Mouse (Mus musculus): ENCODE data around the gene Pcbp1. TPM values are rescaled to one million over a fixed set of nuclear protein-coding genes. Genes with fewer than 3 reads are reported as not detected.

Pcbp1 gene
- polyA plus RNA-seq, 1 experiment from 2014 or later = 405 TPM

DNA sequence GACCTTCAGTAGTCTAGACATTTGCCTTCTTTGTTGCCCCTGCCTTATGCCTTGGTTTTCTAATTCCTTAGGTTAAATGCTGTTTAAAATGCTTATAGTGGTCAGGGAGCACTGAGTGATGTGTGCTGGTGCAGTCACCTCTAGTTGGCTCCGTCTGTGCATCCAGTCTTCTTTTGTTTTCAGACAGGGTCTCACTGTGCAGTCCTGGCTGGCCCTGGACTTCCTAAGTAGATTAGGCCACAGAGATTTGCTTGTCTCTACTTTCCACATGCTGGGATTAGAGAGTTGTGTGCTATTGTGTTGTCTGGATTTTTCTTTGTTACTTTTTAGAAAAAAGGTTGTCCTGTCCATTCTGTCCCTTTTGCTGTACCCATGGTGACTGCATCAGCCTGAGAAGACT, 24.5 kb upstream of the Pcbp1 start:
- ATAC-seq (replicated peaks; ENCODE audit: low FRiP score, low TSS enrichment, low read depth) (no peak), DNase-seq (ENCODE audit: low spot score) (no peak)
- Histone ChIP-seq H3K9me3 (ENCODE audit: control insufficient read depth, low read length) (no peaks in the 10 kb centered on the region), H3K4me2 (ENCODE audit: low read length) (no peak overlapping the region), H3K36me3 (ENCODE audit: control insufficient read depth, insufficient read depth, low read length) (peaks cover 57% of the 10 kb centered on the region), H3K27ac (ENCODE audit: low read depth) (no peak overlapping the region), H3K4me3 (ENCODE audit: low read depth, low read length) (no peak overlapping the region), H3K4me1 (replicated peaks; ENCODE audit: control insufficient read depth, insufficient read depth, low read length) (peaks cover 5% of the 10 kb centered on the region; the same call in 1 of the 2 replicates), H3K9ac (ENCODE audit: low read length) (no peak overlapping the region), H3K27me3 (replicated peaks; ENCODE audit: control insufficient read depth, insufficient read depth, low read length) (no peaks in the 10 kb centered on the region)
- 89% methylated on average over 1 of the region's 1 CpGs for WGBS

DNA sequence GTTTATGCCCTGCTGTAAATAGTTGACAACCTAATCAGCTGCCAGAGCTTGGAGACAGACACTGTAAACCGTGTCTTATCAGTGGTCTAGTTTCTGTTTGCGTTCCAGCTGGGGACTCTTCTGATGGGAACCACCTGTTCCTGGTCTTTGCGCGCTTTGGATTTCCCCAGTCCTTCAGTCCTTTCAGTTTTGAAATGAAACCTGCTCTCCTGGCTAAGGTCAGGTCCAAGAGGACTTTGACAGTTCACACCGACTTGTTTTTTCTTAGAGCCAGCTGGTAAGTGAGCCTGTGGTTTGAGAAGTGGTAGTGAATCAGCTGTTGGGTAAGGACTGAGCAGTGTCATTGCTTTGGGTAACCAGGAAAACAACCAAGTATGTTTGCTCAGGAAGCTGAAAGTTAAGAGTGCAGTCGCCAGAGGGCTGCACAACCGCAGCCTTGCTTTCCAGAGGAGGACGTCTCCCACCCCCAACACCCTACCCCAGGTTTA, 21.8 kb upstream of the Pcbp1 start:
- H3K4me2 ChIP-seq (ENCODE audit: low read length) = no peak overlapping the region
- H3K27me3 ChIP-seq (replicated peaks; ENCODE audit: control insufficient read depth, insufficient read depth, low read length) = no peaks in the 10 kb centered on the region
- H3K9ac ChIP-seq (ENCODE audit: low read length) = no peak overlapping the region
- peak overlapping the region; percentile 43; the same call in 1 of the 2 replicates for H3K27ac ChIP-seq (ENCODE audit: low read depth)
- no peaks in the 10 kb centered on the region for H3K9me3 ChIP-seq (ENCODE audit: control insufficient read depth, low read length)
- peaks cover 51% of the 10 kb centered on the region for H3K36me3 ChIP-seq (ENCODE audit: control insufficient read depth, insufficient read depth, low read length)
- ATAC-seq (replicated peaks; ENCODE audit: low FRiP score, low TSS enrichment, low read depth) = no peak
- DNase-seq (ENCODE audit: low spot score) = peak; percentile 64
- H3K4me1 ChIP-seq (replicated peaks; ENCODE audit: control insufficient read depth, insufficient read depth, low read length) = peaks cover 5% of the 10 kb centered on the region; the same call in 1 of the 2 replicates
- 43% methylated on average over 8 of the region's 8 CpGs for WGBS
- H3K4me3 ChIP-seq (ENCODE audit: low read depth, low read length) = no peak overlapping the region

DNA sequence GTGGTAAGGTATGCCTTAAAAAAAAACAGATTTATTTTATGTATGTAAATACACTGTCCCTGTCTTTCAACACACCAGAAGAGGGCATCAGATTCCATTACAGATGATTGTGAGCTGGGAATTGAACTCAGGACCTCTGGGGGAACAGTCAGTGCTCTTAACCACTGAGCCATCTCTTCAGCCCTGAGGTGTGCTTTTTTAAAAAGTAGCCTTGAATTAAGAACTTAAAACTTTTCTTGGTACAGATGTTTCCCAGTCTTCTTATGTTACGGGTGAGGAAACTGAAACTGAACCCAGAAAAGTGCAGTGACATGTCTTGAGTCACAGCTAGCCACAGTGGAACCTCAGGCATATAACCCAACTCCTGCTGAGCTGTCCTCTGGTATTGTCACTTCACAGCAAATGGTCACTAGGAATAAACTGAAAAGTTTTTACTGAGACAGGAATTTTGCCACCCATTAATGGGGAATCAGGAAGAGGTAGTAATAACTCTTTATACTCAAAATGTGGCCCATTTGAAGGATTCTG, 21.2 kb upstream of the Pcbp1 start:
- Histone ChIP-seq H3K4me2 (ENCODE audit: low read length) (no peak overlapping the region), H3K27me3 (replicated peaks; ENCODE audit: control insufficient read depth, insufficient read depth, low read length) (no peaks in the 10 kb centered on the region), H3K27ac (ENCODE audit: low read depth) (peak overlapping the region; percentile 43; the same call in 1 of the 2 replicates), H3K9me3 (ENCODE audit: control insufficient read depth, low read length) (no peaks in the 10 kb centered on the region), H3K36me3 (ENCODE audit: control insufficient read depth, insufficient read depth, low read length) (peaks cover 54% of the 10 kb centered on the region), H3K9ac (ENCODE audit: low read length) (no peak overlapping the region), H3K4me3 (ENCODE audit: low read depth, low read length) (no peak overlapping the region), H3K4me1 (replicated peaks; ENCODE audit: control insufficient read depth, insufficient read depth, low read length) (peaks cover 5% of the 10 kb centered on the region; the same call in 1 of the 2 replicates)
- ATAC-seq (replicated peaks; ENCODE audit: low FRiP score, low TSS enrichment, low read depth) (no peak), DNase-seq (ENCODE audit: low spot score) (no peak)
- 86% methylated on average over 1 of the region's 1 CpGs for WGBS

DNA sequence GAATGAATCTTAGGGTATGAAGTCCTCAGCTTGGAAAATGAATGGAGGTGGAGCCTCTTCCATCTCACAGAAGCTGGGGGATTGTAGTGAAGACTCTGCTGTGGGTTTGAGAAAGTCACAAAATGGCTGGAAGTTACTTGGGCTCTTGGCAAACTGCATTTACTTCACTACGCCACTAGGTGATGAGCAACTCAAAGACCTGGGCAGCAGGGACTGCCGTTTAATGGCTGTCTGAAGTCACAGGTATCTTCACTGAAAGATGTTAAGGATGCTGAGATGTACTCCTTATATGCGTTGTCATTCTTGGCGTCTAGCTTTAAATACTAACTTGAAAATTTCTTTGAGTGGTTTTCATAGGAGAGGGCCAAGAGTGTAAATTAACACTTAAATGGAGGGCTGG, 19.1 kb upstream of the Pcbp1 start:
- WGBS = 53% methylated on average over 4 of the region's 4 CpGs
- DNase-seq (ENCODE audit: low spot score) (no peak), ATAC-seq (replicated peaks; ENCODE audit: low FRiP score, low TSS enrichment, low read depth) (no peak)
- Histone ChIP-seq H3K27ac (ENCODE audit: low read depth) (no peak overlapping the region), H3K4me1 (replicated peaks; ENCODE audit: control insufficient read depth, insufficient read depth, low read length) (peaks cover 5% of the 10 kb centered on the region; the same call in 1 of the 2 replicates), H3K9ac (ENCODE audit: low read length) (no peak overlapping the region), H3K27me3 (replicated peaks; ENCODE audit: control insufficient read depth, insufficient read depth, low read length) (no peaks in the 10 kb centered on the region), H3K36me3 (ENCODE audit: control insufficient read depth, insufficient read depth, low read length) (peaks cover 56% of the 10 kb centered on the region), H3K9me3 (ENCODE audit: control insufficient read depth, low read length) (no peaks in the 10 kb centered on the region), H3K4me2 (ENCODE audit: low read length) (no peak overlapping the region), H3K4me3 (ENCODE audit: low read depth, low read length) (no peak overlapping the region)

DNA sequence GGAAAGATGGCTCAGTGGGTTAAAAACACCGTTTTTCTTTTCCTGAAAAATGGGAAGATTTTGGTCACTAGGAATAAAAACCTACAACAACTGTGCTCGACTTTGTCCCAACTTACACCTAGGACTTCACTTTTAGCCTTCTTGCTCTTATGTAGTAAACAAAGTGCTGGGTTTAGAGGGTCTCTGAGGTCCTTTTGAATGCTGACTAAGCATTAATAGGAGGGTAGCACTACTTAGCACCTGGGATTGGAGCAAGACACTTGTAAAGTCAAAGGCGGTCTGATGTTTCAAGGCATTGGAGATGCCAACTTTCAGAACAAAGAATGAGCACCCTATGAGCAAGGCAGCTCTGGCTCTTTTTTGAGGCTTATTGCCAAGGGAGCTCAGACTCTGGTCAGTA, 17.7 kb upstream of the Pcbp1 start:
- DNase-seq (ENCODE audit: low spot score) (no peak), ATAC-seq (replicated peaks; ENCODE audit: low FRiP score, low TSS enrichment, low read depth) (no peak)
- Histone ChIP-seq H3K9ac (ENCODE audit: low read length) (no peak overlapping the region), H3K9me3 (ENCODE audit: control insufficient read depth, low read length) (no peaks in the 10 kb centered on the region), H3K36me3 (ENCODE audit: control insufficient read depth, insufficient read depth, low read length) (peaks cover 54% of the 10 kb centered on the region), H3K4me3 (ENCODE audit: low read depth, low read length) (no peak overlapping the region), H3K4me1 (replicated peaks; ENCODE audit: control insufficient read depth, insufficient read depth, low read length) (peaks cover 5% of the 10 kb centered on the region; the same call in 1 of the 2 replicates), H3K27ac (ENCODE audit: low read depth) (no peak overlapping the region), H3K4me2 (ENCODE audit: low read length) (no peak overlapping the region), H3K27me3 (replicated peaks; ENCODE audit: control insufficient read depth, insufficient read depth, low read length) (no peaks in the 10 kb centered on the region)
- 91% methylated on average over 3 of the region's 3 CpGs for WGBS

DNA sequence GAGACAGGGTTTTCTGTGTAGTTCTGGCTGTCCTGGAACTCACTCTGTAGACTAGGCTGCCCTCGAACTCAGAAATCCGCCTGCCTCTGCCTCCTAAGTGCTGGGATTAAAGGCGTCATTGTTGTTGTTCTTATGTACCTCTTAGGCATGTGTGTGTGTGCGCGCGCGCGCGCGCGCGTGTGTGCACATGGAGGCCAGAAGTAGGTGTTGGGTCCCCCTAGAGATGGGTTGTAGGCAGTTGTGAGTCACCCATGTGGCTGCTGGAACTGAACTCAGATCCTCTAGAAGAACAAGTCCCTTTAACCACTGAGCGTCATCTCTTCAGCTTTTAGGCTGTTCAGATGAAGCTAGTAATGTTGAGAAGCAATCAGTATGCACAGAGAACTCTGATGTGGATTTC, 16.9 kb upstream of the Pcbp1 start:
- peaks cover 56% of the 10 kb centered on the region for H3K36me3 ChIP-seq (ENCODE audit: control insufficient read depth, insufficient read depth, low read length)

DNA sequence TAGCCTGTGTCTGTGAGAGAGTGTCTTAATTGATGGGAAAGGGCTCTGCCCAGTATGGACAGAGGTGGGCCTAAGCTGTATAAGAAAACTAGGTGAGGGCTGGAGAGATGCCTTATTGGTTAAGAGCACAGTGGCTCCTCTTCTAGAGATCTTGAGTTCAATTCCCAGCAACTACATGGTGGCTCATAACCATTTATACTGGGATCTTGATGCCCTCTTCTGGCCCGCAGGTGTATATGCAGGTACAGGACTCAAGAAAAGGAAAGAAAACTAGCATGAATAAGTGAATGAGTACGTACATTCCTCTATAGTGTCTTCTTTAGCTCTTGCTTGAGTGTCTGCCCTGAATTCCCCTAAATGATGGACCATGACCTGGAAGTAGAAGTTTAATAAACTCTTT, 15.5 kb upstream of the Pcbp1 start:
- Histone ChIP-seq H3K4me3 (ENCODE audit: low read depth, low read length) (no peak overlapping the region), H3K4me2 (ENCODE audit: low read length) (no peak overlapping the region), H3K4me1 (replicated peaks; ENCODE audit: control insufficient read depth, insufficient read depth, low read length) (no peaks in the 10 kb centered on the region), H3K9ac (ENCODE audit: low read length) (no peak overlapping the region), H3K27me3 (replicated peaks; ENCODE audit: control insufficient read depth, insufficient read depth, low read length) (no peaks in the 10 kb centered on the region), H3K36me3 (ENCODE audit: control insufficient read depth, insufficient read depth, low read length) (peaks cover 66% of the 10 kb centered on the region), H3K27ac (ENCODE audit: low read depth) (no peak overlapping the region), H3K9me3 (ENCODE audit: control insufficient read depth, low read length) (no peaks in the 10 kb centered on the region)
- ATAC-seq (replicated peaks; ENCODE audit: low FRiP score, low TSS enrichment, low read depth) = no peak
- 84% methylated on average over 2 of the region's 2 CpGs for WGBS
- DNase-seq (ENCODE audit: low spot score) = no peak

More for the DNA sequence above, 16.9 kb upstream of the Pcbp1 start:
- ATAC-seq (replicated peaks; ENCODE audit: low FRiP score, low TSS enrichment, low read depth) (no peak), DNase-seq (ENCODE audit: low spot score) (no peak)
- Histone ChIP-seq H3K27me3 (replicated peaks; ENCODE audit: control insufficient read depth, insufficient read depth, low read length) (no peaks in the 10 kb centered on the region), H3K4me3 (ENCODE audit: low read depth, low read length) (no peak overlapping the region), H3K4me1 (replicated peaks; ENCODE audit: control insufficient read depth, insufficient read depth, low read length) (peaks cover 5% of the 10 kb centered on the region; the same call in 1 of the 2 replicates), H3K9ac (ENCODE audit: low read length) (no peak overlapping the region), H3K4me2 (ENCODE audit: low read length) (no peak overlapping the region), H3K27ac (ENCODE audit: low read depth) (no peak overlapping the region), H3K9me3 (ENCODE audit: control insufficient read depth, low read length) (no peaks in the 10 kb centered on the region)
- 98% methylated on average over 13 of the region's 13 CpGs for WGBS

DNA sequence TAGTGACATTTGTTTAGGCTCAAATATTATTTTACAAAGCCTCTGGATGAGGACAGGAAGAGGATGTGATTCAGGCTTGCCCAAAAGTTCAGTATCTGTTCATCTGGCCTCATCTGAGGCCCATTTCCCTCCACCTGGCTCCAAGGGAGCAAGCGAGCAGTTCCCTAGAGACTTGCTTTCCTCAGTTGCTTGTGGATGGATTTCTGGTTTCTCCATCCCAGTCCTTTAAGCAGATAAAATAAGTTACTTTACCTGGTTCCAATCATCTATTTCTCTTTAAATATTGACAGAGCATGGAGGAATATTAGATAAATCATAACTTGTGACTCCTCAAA, 2.3 kb upstream of the Pcbp1 start:
- H3K27ac ChIP-seq (ENCODE audit: low read depth) = no peak overlapping the region
- no peak overlapping the region for H3K4me3 ChIP-seq (ENCODE audit: low read depth, low read length)
- H3K4me2 ChIP-seq (ENCODE audit: low read length) = no peak overlapping the region
- H3K36me3 ChIP-seq (ENCODE audit: control insufficient read depth, insufficient read depth, low read length) = peaks cover 35% of the 10 kb centered on the region
- H3K9ac ChIP-seq (ENCODE audit: low read length) = no peak overlapping the region
- no peaks in the 10 kb centered on the region for H3K9me3 ChIP-seq (ENCODE audit: control insufficient read depth, low read length)
- ATAC-seq (replicated peaks; ENCODE audit: low FRiP score, low TSS enrichment, low read depth) (no peak), DNase-seq (ENCODE audit: low spot score) (no peak)
- 72% methylated on average over 1 of the region's 1 CpGs for WGBS
- H3K4me1 ChIP-seq (replicated peaks; ENCODE audit: control insufficient read depth, insufficient read depth, low read length) = peaks cover 6% of the 10 kb centered on the region; the same call in 1 of the 2 replicates
- H3K27me3 ChIP-seq (replicated peaks; ENCODE audit: control insufficient read depth, insufficient read depth, low read length) = no peaks in the 10 kb centered on the region

DNA sequence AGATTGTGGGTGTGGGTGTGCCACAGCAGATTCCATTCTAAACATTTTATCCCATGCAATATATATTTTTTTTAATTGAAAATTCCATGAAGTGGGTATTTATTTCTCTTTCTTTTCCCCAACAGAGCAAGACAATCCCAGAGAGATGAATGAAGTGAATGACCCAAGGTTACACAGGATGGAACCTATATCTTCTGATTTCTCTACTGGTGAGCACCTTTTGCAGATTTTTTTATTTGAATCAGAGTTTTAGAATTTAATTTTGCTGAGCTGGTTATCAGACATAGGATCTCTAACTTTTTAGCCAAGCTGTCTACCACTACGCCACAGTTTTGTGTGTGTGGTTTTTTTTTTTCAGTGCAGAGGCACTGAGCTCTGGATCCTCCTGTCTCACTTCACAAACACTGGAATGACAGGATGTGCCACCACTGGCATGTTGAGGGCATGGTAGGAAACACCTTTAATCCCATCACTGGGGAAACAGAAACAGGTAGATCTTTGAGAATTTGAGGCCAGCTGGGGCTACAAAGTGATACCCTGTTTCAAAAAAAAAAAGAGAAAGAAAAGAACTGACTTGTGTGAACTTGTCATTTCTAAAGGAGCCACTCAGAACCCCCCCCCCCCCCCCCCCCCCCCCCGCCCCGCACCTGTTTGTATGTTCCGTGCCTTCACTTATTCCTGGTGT, 1.8 kb upstream of the Pcbp1 start:
- H3K9me3 ChIP-seq (ENCODE audit: control insufficient read depth, low read length) = no peaks in the 10 kb centered on the region
- ATAC-seq (replicated peaks; ENCODE audit: low FRiP score, low TSS enrichment, low read depth) (no peak), DNase-seq (ENCODE audit: low spot score) (no peak)
- no peaks in the 10 kb centered on the region for H3K27me3 ChIP-seq (replicated peaks; ENCODE audit: control insufficient read depth, insufficient read depth, low read length)
- WGBS = 90% methylated on average over 1 of the region's 4 CpGs
- peaks cover 36% of the 10 kb centered on the region for H3K36me3 ChIP-seq (ENCODE audit: control insufficient read depth, insufficient read depth, low read length)
- peak overlapping the region; percentile 100 for H3K27ac ChIP-seq (ENCODE audit: low read depth)
- H3K4me3 ChIP-seq (ENCODE audit: low read depth, low read length) = peak overlapping the region; percentile 93
- H3K9ac ChIP-seq (ENCODE audit: low read length) = no peak overlapping the region
- peaks cover 11% of the 10 kb centered on the region; the same call in 1 of the 2 replicates for H3K4me1 ChIP-seq (replicated peaks; ENCODE audit: control insufficient read depth, insufficient read depth, low read length)
- peak overlapping the region; percentile 84 for H3K4me2 ChIP-seq (ENCODE audit: low read length)
